Mouse (Mus musculus) kidney, adult 2 months (tissue): ENCODE data around the gene Msi2. TPM values are rescaled to one million over a fixed set of nuclear protein-coding genes. Genes with fewer than 3 reads are reported as not detected.

Experiments
- DNase-seq: peaks from one replicate; pipeline ENCODE4 v3.0.0; 2021
- H3K27ac ChIP-seq: fragments of 200-500 bp; 2 replicates; pipeline ENCODE4 v1.5.1; 2012; ENCODE audit warnings: low read depth, low read length, control low read depth, inconsistent platforms; ENCODE audit not compliant: insufficient read depth
- H3K27me3 ChIP-seq: fragments of 200-500 bp; replicated peaks from 2 replicates; pipeline ENCODE4 v1.6.1; 2012; ENCODE audit warnings: mild to moderate bottlenecking, moderate library complexity, low read length, inconsistent platforms; ENCODE audit not compliant: control insufficient read depth, insufficient read depth
- H3K36me3 ChIP-seq: fragments of 200-500 bp; 2 replicates; pipeline ENCODE4 v1.6.1; 2012; ENCODE audit warnings: mild to moderate bottlenecking, moderate library complexity, low read length, inconsistent platforms; ENCODE audit not compliant: control insufficient read depth, insufficient read depth
- H3K4me1 ChIP-seq: fragments of 200-500 bp; 2 replicates; pipeline ENCODE4 v1.6.1; 2011; ENCODE audit warnings: low read length; ENCODE audit not compliant: control insufficient read depth, insufficient read depth
- H3K4me3 ChIP-seq: fragments of 200-500 bp; 2 replicates; pipeline ENCODE4 v1.5.1; 2011; ENCODE audit warnings: mild to moderate bottlenecking, low read depth, low read length, control low read depth; ENCODE audit not compliant: insufficient read depth
- CTCF ChIP-seq: fragments of 200-500 bp; conservative IDR thresholded peaks from 2 replicates; pipeline ENCODE4 v1.5.1; 2011; ENCODE audit warnings: low read depth, mild to moderate bottlenecking, control low read depth, low read length, moderate library complexity, mixed read lengths; ENCODE audit not compliant: insufficient read depth, insufficient read length
- POLR2A ChIP-seq: fragments of 200-500 bp; IDR thresholded peaks from one replicate; pipeline ENCODE4 v1.6.1; 2011; ENCODE audit warnings: low read depth, low read length, control low read depth
- WGBS: fragments of 180-500 bp; shearing (Covaris S2); methylation state at CpG from one replicate; pipeline ENCODE4 v1.1.7; 2018; 5-methylcytosine and 5-hydroxymethylcytosine counted together
- polyA plus RNA-seq: library from polyadenylated mRNA; depleted of rRNA; stranded (reverse); fragments of >200 nt; gene quantifications from 2 replicates; pipeline ENCODE4 v1.2.3, GENCODE M21; 2012

The Msi2 gene
- polyA plus RNA-seq, 1 experiment = 43.5 TPM

DNA sequence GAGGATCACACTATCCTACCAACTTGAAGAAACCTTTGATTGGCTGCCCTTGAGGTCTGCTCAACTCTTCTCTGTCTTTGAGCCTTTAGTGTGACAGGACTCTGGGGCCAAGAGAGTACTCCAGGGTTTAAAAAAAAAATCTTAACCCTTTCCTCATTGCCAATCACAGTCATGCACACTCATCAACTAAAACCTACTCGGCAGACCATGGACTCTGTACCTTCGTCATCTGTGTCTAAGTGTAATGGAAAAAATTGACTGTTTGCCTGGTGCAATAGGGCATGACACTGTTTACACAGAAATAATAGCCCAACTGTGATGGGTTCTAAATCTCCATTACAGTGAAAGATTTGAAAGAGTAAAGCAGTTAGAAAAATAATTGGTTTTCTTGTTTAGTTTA is 186.3 kb downstream of the Msi2 start:
- no peak for TF ChIP-seq CTCF
- TF ChIP-seq POLR2A = no peak
- Histone ChIP-seq H3K4me3 (no peak overlapping the region), H3K27me3 (no peaks in the 10 kb centered on the region), H3K36me3 (no peaks in the 10 kb centered on the region), H3K27ac (peak overlapping the region; percentile 81; the same call in 1 of the 2 replicates), H3K4me1 (peaks cover 28% of the 10 kb centered on the region)
- 48% methylated on average over 2 of the region's 2 CpGs for WGBS
- peak; percentile 80 for DNase-seq

GRCm38 (mm10) chr11:88530032-88530431 is 188.3 kb downstream of the Msi2 start:
- Histone ChIP-seq H3K4me1 (peaks cover 23% of the 10 kb centered on the region), H3K27me3 (no peaks in the 10 kb centered on the region), H3K36me3 (no peaks in the 10 kb centered on the region), H3K4me3 (no peak overlapping the region), H3K27ac (no peak overlapping the region)
- WGBS = 92% methylated on average over 4 of the region's 4 CpGs
- DNase-seq = no peak
- TF ChIP-seq CTCF = no peak
- no peak for TF ChIP-seq POLR2A

GRCm38 (mm10) chr11:88528522-88529101 is 189.7 kb downstream of the Msi2 start:
- peaks cover 30% of the 10 kb centered on the region for H3K4me1 ChIP-seq
- no peak overlapping the region for H3K4me3 ChIP-seq
- no peaks in the 10 kb centered on the region for H3K36me3 ChIP-seq
- H3K27ac ChIP-seq = peak overlapping the region; percentile 84
- WGBS = 31% methylated on average over 8 of the region's 8 CpGs
- H3K27me3 ChIP-seq = no peaks in the 10 kb centered on the region
- TF ChIP-seq POLR2A = no peak
- TF ChIP-seq CTCF = no peak
- peak; percentile 79 for DNase-seq

DNA sequence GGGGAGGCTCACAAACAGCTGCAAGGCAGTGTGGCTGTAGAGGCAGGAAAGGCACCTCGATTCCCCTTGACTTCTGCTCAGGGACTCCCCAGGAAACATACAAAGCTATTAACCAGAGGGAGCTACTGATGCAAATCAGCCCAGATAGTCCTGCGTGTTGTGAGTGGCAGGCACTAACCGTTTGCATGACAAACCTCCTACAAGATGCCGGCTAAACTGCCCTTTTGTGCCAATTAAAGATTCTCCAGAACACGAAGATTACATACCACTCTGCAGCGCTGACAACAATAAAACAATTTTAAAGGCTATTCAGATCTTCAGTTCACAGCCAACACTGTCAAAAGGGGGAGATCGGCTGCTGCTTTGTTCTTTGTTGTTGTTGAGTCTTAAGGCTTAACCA is 191.6 kb downstream of the Msi2 start:
- H3K27ac ChIP-seq = no peak overlapping the region
- TF ChIP-seq POLR2A (no peak), CTCF (no peak)
- DNase-seq = no peak
- no peaks in the 10 kb centered on the region for H3K36me3 ChIP-seq
- 42% methylated on average over 7 of the region's 7 CpGs for WGBS
- no peak overlapping the region for H3K4me3 ChIP-seq
- peaks cover 34% of the 10 kb centered on the region for H3K4me1 ChIP-seq
- no peaks in the 10 kb centered on the region for H3K27me3 ChIP-seq

GRCm38 (mm10) chr11:88524790-88525575 is 193.3 kb downstream of the Msi2 start:
- no peaks in the 10 kb centered on the region for H3K36me3 ChIP-seq
- no peak overlapping the region for H3K27ac ChIP-seq
- peak; percentile 75 for DNase-seq
- TF ChIP-seq CTCF (no peak), POLR2A (no peak)
- no peaks in the 10 kb centered on the region for H3K27me3 ChIP-seq
- H3K4me3 ChIP-seq = no peak overlapping the region
- 57% methylated on average over 10 of the region's 10 CpGs for WGBS
- peaks cover 37% of the 10 kb centered on the region for H3K4me1 ChIP-seq

DNA sequence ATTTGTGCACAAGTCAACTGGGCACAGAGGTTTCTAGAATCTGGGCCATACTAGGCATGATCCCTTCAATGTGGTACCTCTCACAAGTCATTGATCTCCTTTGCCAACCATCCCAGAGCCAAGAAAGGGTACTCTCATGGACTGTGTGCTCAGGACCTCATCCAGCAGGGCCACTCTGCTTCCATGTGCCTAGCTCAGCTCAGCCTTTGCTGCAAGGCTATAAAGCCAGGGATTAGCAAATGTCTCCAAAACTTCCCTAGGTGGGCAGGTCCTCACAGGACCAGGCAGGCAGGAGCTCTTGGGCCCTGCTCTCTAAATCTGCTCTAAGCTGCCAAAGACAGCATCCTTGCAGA is 193.9 kb downstream of the Msi2 start:
- no peak for DNase-seq
- Histone ChIP-seq H3K4me3 (no peak overlapping the region), H3K27me3 (no peaks in the 10 kb centered on the region), H3K36me3 (no peaks in the 10 kb centered on the region), H3K4me1 (peaks cover 37% of the 10 kb centered on the region), H3K27ac (no peak overlapping the region)
- TF ChIP-seq POLR2A (no peak), CTCF (no peak)

DNA sequence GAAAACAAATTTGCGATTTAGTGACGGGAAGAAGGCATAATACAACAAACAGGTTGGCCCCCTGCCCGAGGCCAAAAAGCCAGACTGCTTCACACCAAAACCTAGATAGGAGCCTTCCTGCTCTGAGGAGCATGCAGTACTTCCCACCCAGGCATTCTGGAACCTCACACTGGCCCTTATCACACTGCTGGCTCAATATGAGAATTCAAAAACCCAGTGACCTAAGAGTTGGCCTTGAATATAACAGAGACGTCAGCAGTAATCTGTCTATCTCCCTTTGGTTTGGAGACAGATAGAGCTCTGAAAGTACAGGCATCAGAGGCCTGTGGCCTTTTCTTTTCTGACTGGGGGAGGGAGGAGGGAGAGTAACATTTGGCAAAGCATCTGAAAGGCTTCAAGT is 194.4 kb downstream of the Msi2 start:
- TF ChIP-seq POLR2A (no peak), CTCF (no peak)
- H3K4me1 ChIP-seq = peaks cover 32% of the 10 kb centered on the region
- H3K27ac ChIP-seq = no peak overlapping the region
- H3K36me3 ChIP-seq = no peaks in the 10 kb centered on the region
- peak; percentile 61 for DNase-seq
- no peaks in the 10 kb centered on the region for H3K27me3 ChIP-seq
- 48% methylated on average over 4 of the region's 4 CpGs for WGBS
- H3K4me3 ChIP-seq = no peak overlapping the region
